Mouse (Mus musculus): Measurements from ENCODE around the gene Rps27l. TPM values are rescaled to one million over a fixed set of nuclear protein-coding genes. Genes with fewer than 3 reads are reported as not detected.
A peak's percentile ranks its signal among the peaks of the same experiment; 100 is the strongest.

The Rps27l gene
- polyA plus RNA-seq, 1 experiment: 75.4 TPM

GRCm38 (mm10) chr9:66980458-66980857 lies 34.6 kb downstream of the Rps27l start:
- DNase-seq (ENCODE audit: low read depth): no peak

- no peak for DNase-seq (ENCODE audit: low read depth)
Measured at GRCm38 (mm10) chr9:66982085-66982484, 36.2 kb downstream of the Rps27l start.

- no peak for DNase-seq (ENCODE audit: low read depth)
Measured at GRCm38 (mm10) chr9:66985377-66985776, 39.5 kb downstream of the Rps27l start.

GRCm38 (mm10) chr9:66988198-66988887 lies 42.5 kb downstream of the Rps27l start:
- no peak for DNase-seq (ENCODE audit: low read depth)

GRCm38 (mm10) chr9:66988888-66989414 lies 43.1 kb downstream of the Rps27l start:
- DNase-seq (ENCODE audit: low read depth): peak; percentile 89

GRCm38 (mm10) chr9:66989581-66989980 lies 43.7 kb downstream of the Rps27l start:
- DNase-seq (ENCODE audit: low read depth): no peak

DNA sequence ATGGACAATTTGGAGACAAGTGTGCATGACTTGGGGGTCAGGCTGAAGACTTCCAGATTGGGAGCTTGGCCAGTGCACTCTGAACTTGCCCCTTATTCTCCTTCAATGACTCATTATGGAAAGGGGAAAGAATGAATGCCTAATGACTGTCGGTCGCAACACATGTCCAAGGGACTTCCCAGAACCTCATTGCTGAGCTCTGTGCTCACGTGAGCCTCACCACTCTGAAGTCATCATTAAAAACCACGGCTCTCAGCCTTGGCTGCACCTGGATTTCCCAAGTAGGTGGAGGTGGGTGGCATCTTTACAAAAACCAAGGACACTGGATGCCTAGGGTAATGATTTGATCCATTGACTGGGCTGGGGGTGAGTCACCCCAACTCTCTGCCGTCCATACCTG lies 44.2 kb downstream of the Rps27l start:
- DNase-seq (ENCODE audit: low read depth): no peak

GRCm38 (mm10) chr9:66991021-66991749 lies 45.3 kb downstream of the Rps27l start:
- no peak for DNase-seq (ENCODE audit: low read depth)

DNA sequence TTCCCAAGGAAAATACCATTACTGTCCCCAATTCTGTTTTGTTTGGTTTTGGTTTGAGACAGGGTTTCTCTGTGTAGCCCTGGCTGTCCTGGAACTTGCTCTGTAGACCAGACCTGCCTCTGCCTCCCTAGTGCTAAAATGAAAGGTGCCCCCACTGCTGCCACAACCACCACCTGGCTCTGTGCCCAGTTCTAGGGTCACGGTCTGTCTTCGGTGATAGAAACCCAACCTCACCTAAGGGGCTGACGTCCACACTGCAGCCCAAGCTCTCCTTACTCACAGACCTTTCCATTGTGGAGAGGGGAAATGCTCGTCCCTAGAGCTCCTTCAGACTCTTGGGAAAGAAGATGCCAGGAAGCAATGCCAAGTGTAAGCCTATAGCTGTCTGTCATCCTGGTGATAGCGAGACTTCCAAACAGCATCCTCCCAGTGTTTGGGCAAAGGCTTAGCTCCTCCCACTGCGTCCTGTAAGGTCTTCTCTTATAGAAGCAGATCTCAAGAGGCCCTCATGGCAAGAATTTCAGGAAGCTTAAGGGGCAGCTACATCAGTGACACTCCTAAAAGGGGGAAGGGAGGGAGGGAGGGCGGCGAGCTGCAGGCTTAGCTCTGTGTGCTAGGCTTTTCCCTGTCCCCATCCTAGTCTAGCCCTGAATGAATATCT lies 46.0 kb downstream of the Rps27l start:
- DNase-seq (ENCODE audit: low read depth): no peak

Other genes with a start within 250 kb of the Rps27l start
- gene Car12, start 232.4 kb upstream of the Rps27l start, polyA plus RNA-seq (2012; rRNA removed): 20.6 and 31.6 TPM in 2 replicates
- gene Aph1b, start 150.6 kb upstream of the Rps27l start, polyA plus RNA-seq (2012; rRNA removed): 5.1 and 5.9 TPM in 2 replicates
- gene Gm10647, start 149.0 kb upstream of the Rps27l start, polyA plus RNA-seq (2012; rRNA removed): 0.10 and 0.28 TPM in 2 replicates
- gene Aph1c, start 111.4 kb upstream of the Rps27l start, polyA plus RNA-seq (2012; rRNA removed): 1.6 and 1.9 TPM in 2 replicates
- 9.7 and 10.6 TPM in 2 replicates for gene Rab8b, start 26.4 kb upstream of the Rps27l start, polyA plus RNA-seq (2012; rRNA removed)
- gene Lactb, start 29.4 kb downstream of the Rps27l start, polyA plus RNA-seq (2012; rRNA removed): 10.1 and 12.0 TPM in 2 replicates
- gene Tpm1, start 103.3 kb downstream of the Rps27l start, polyA plus RNA-seq (2012; rRNA removed): 191 and 231 TPM in 2 replicates